Mouse (Mus musculus) megakaryocyte, adult 5-6 weeks (primary cell): Measurements from ENCODE around the gene Pafah1b3. TPM values are rescaled to one million over a fixed set of nuclear protein-coding genes. Genes with fewer than 3 reads are reported as not detected.

Source experiments
- ATAC-seq: 2 replicates; pipeline ENCODE4 v1.8.0; 2016; ENCODE audit warnings: mild to moderate bottlenecking, inconsistent platforms; ENCODE audit not compliant: poor library complexity, severe bottlenecking
- total RNA-seq, 2 experiments: library from RNA; stranded (forward) in 1 of 2; stranded (reverse) in 1 of 2; fragments of 153-499, 151-499 nt in 1 of 2; fragments of 221-1000, 200-1000 nt in 1 of 2; gene quantifications; 2 replicates each; pipeline versions ENCODE4 v1.2.3 to v1.2.4; 2015 to 2017

The Pafah1b3 gene
- total RNA-seq, 2 experiments from 2014 or later = 7.7 to 15.9 TPM

GRCm38 (mm10) chr7:25282731-25283211, 15.0 kb downstream of the Pafah1b3 start:
- ATAC-seq = no peak

- peak; percentile 73 for ATAC-seq
Measured at GRCm38 (mm10) chr7:25281734-25282601, 15.8 kb downstream of the Pafah1b3 start.

GRCm38 (mm10) chr7:25281166-25281733, 16.5 kb downstream of the Pafah1b3 start:
- peak; percentile 7; the same call in 1 of the 2 replicates for ATAC-seq

- ATAC-seq = no peak
Measured at GRCm38 (mm10) chr7:25279861-25280791, 17.7 kb downstream of the Pafah1b3 start.

GRCm38 (mm10) chr7:25279076-25279860, 18.5 kb downstream of the Pafah1b3 start:
- ATAC-seq = peak; percentile 8; the same call in 1 of the 2 replicates

GRCm38 (mm10) chr7:25278341-25279075, 19.3 kb downstream of the Pafah1b3 start:
- peak; percentile 31 for ATAC-seq

- ATAC-seq = no peak
Measured at GRCm38 (mm10) chr7:25277998-25278340, 19.8 kb downstream of the Pafah1b3 start.

- no peak for ATAC-seq
Measured at GRCm38 (mm10) chr7:25277405-25277804, 20.4 kb downstream of the Pafah1b3 start.

- ATAC-seq = no peak
Measured at GRCm38 (mm10) chr7:25275555-25276298, 22.1 kb downstream of the Pafah1b3 start.

GRCm38 (mm10) chr7:25274996-25275395, 22.8 kb downstream of the Pafah1b3 start:
- no peak for ATAC-seq

GRCm38 (mm10) chr7:25274571-25274970, 23.2 kb downstream of the Pafah1b3 start:
- peak; percentile 28 for ATAC-seq

GRCm38 (mm10) chr7:25273259-25274241, 24.2 kb downstream of the Pafah1b3 start:
- ATAC-seq = no peak

- no peak for ATAC-seq
Measured at GRCm38 (mm10) chr7:25272445-25273258, 25.1 kb downstream of the Pafah1b3 start.

GRCm38 (mm10) chr7:25271651-25272444, 25.9 kb downstream of the Pafah1b3 start:
- no peak for ATAC-seq

- ATAC-seq = no peak
Measured at GRCm38 (mm10) chr7:25270652-25271633, 26.8 kb downstream of the Pafah1b3 start.
